Mouse (Mus musculus): ENCODE data around the gene Gli3. TPM values are rescaled to one million over a fixed set of nuclear protein-coding genes. Genes with fewer than 3 reads are reported as not detected.

Gene Gli3
- total RNA-seq, 2 experiments from 2014 or later = 3.3 to 4.7 TPM

DNA sequence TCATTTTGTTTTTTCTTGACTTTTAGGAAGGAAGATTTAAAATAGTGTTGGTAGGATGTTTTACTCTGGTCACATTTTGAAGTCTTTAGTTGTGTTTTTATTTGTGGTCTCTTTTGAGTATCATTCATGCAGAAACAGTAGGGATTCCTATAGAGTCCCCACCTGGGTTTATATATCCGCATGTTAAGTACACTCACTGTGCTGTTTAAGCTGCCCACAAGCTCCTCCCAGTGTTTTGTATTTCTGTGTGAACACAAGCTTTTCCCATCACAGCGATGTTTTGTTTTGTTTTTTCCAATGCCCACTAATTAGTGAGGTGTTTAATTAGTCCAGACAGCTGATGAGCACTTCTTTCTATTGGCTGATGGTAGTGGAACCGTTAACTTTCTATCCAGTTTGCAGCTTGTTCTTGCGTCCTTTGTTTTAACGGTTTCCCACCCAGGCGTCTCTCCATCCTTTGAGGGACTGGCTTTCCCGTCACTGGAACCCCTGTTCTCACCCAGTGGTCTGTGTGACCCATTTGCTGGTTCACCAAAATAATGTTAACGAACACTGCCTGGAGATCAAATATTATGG, 87.1 kb downstream of the Gli3 start:
- no peak for DNase-seq (ENCODE audit: low spot score in 2 of 2)

DNA sequence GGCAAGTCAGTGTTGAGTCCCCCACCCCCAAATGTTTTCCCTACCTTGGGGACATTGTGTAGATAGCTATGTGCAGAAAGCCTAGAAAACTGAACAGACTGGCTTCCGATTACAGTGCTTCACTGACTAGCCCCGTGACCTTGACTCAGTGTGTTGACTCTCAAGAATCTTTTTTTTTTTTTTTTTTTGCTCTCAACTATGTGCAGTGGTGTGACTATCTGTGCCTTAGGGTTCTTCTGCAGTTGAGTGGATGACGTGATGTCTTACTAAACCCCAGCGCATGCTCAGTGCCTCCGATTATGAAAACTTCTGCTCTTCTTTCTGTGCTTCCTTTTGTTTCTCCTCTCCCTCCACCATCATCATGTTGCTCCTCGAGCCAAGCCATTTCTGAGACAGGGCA, 87.7 kb downstream of the Gli3 start:
- DNase-seq (ENCODE audit: low spot score in 2 of 2) = no peak

DNA sequence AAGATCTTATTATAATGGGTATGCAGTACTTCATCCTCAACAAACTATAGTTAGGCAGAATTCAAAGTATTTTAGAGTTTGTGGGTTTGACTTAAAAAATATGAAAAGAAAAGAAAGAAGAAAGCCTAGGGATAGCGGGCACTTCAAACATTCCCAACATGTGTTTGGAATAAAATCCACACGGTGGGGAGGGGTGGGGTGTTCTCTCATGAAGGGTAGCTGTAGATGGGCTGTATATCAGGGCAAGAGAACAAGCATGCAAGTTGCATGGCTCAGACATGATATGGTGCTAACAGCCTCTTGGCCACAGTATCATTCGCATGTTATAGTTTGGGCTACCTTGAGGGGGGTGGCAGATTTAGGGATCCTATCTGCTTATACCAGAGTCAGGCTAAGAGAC, 89.0 kb downstream of the Gli3 start:
- DNase-seq (ENCODE audit: low spot score in 2 of 2) = no peak

DNA sequence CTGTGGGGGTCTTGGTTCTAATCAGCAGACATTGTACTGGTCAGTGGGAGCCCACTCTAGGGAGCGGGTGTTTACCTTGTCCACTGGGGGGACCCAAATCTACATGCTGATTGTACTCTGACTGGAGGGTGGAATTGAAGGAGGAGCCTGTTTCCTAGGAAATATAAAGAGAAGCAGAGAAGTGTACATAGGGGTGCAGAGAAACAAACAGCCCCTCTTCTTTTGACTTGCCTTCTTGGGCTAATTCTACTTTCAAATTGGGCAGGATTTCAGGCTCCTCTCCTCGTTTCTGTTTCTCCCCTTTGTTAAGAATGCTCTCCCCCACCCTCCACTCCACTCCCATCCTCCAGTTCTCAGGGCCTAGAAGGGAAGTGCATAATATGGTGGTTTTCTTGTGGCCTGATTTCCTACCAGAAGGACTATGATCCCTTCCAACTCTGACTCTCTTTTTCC, 93.6 kb downstream of the Gli3 start:
- no peak for DNase-seq (ENCODE audit: low spot score in 2 of 2)

DNA sequence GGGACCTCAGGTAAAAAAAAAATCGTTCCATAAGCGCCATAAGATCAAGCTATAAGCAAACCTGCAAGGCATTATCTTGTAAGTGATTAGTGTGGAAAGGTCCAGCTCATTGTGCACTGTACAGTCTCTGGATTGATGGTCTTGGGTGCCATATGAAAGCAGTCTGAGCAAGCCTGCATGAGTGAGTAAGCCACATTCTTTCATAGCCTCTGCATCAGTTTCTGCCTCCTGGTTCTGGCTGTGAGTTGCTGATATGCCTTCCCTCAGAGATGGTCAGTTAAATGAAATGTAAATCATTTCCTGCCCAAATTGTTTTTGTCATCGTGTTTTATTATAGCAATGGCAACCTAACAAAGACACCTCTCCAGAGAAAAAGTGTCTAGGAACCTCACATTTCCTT, 98.4 kb downstream of the Gli3 start:
- no peak for DNase-seq (ENCODE audit: low spot score in 2 of 2)

DNA sequence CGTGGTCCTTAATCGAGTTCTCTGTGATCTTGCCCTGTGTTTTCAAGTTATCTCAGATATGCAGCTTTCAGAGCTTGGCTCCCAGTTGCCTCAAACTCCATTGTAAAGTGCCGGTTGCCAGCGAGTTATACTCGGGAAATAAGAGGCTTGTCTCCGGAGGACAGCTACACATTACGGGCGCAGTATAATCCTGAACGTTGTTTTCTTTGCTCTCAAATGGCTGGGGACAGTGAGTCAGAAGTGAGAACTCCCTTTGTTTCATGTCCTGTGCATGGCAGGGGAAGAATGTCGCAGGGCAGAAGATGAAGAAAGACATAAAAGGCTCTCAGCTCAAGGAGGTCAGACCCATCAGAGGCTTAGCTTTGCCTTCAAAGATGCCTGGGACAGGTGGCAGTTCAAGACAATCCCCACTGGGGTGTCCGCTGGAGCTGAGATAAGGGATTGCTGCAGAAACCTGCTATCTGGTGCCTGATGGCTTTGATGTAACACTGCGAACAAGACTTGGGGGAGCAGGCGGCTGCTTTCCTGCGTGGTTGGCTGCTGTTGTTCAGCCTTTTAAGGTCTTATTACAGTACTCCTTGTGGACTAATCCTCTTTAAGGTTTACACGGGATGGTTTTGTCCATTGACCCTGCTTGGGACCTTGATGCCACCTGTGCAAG, 108.0 kb downstream of the Gli3 start:
- no peak for DNase-seq (ENCODE audit: low spot score in 2 of 2)

DNA sequence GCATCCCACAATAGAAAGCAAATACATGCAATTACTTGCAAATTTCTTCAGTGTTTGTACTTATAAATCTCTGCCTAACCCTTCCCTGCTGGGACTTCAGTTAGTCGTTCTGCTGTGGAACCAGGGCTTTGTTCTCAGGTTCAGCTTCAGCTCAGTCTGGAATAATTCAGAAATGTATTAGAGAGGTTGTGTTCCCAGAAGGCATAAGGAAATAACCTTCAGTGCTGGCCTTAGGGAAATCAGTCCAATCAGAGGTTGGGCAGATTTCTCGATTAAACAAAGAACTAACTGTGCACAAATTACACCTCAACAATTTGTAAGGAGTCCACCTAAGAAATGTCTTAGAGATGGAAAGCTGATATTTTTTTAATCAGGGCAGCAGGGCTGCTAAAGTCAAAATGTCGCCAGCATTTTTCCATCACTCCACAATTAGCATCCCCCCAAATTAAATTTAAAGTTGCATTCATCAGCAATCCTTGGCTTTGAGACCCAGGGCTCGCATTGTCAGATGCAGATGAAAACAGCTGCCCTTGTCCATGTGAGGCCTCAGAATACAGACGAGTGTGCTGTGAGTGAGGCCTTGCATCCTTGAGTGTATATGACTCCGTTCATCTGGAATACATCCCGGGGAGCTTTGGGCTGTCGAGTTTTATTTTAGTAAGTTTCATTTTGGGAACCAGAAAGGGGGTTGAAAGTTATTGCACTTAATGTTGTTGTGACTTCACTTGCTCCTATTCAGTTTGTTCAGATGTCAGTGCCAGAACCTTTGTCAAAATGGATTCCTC, 114.3 kb downstream of the Gli3 start:
- DNase-seq (ENCODE audit: low spot score in 2 of 2) = no peak

DNA sequence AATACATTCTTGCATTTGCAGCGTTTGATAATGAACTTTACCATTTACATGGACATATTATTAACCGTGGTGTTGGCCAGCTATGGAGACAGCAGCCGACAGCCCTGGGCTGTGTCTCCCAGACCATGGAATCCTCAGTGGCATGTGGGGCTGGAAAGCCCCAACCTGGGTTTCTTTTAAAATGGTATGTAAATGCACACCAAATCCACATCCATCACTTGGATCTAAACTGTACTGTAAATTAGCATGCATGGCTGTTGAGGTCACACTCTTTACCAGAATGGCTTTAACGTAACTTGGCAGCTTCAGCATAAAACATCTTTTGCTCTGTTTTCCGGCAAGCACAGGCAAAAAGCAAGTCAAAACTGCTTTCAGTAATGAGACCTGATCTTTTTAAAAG, 117.4 kb downstream of the Gli3 start:
- DNase-seq (ENCODE audit: low spot score in 2 of 2) = no peak

DNA sequence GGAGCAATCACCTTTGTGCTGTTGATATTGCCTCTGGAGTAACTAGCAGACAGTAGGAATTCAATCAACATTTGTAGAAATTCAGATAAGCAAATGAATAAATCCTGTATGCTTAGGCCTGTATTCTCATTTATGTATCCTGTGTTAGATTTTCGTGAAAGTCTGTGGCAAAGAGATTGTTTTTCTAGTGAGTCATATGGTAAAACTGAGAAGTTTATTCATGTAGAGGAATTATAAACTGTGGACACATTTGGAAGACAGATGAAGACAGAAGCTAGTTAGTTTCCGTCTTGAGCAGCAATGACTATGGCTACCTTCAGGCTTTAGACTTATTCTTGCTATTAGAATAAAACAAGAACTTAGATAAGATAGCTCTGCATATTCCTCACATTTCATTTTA, 122.9 kb downstream of the Gli3 start:
- no peak for DNase-seq (ENCODE audit: low spot score in 2 of 2)

DNA sequence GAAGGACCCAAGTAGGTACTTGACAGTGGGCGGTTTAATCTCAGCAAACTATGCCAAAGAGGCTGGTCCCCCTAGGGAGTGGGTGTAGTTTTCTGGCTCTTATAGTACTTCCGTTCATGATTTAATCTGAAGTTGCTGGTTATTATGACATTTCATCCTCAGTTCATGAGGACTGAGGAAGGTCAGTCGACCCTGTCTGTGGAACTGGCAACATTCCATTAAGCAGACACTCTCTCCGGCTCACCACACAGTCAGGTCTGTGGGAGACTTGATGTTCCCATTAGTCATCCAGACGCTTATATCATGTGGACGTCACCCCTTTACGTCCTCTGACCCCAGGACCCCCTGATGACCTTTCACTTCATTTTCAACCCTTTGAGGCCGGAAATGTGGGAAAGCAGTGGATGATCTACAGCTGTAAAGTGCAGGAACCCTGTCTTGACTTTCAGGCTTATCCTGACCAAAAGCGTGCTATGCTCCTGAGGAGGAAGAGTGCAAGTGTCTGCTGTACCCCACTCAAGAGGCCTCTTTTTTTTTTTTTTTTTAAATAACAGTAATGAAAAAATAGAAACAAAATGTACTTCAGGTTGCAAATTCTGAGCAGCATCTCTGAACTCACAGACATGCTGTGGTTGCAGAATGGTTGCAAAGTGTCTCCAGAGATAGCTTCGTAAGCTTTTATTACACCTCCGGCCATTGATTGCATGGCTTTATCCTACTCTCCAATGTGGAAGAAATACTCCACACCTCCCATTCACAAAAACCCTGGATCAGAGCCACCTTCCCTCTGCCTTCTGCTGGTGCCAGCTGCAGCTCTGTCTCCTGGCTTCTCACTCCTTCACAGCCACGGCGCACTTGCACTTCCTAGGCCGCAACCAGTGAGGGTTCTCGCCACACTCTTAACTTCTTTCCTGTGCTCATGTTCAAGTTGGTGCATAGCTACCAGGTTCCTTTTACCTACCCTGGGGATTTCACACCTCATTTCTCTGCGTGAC, 125.5 kb downstream of the Gli3 start:
- no peak for DNase-seq (ENCODE audit: low spot score in 2 of 2)

DNA sequence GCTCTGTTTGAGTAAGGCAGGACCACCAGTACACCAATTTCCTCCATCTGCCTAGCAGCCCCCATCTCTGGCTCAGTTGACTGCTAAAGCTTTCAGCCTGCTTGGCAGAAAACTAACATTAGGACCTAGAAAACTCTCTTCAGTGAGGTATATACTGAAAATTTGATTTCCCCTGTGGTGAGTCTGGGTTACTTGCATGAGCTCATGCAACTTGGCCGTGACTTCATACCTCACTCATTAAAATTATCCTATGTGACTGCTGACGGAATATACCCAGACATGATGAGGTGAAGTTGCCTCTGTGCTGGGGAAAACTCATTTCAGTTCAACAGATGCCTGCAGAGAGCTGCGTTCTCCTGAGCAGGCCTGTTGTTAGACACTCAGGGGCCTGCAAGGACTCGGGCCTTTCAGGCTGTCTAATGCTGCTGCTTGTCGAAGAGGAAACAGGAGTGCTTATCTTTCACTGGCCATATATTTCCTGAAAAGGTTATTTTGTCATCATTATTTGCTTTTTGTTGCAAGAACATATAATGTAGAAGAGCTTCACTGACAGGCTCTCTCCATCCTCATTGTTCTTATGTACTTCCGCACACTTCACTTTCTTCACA, 127.4 kb downstream of the Gli3 start:
- no peak for DNase-seq (ENCODE audit: low spot score in 2 of 2)

DNA sequence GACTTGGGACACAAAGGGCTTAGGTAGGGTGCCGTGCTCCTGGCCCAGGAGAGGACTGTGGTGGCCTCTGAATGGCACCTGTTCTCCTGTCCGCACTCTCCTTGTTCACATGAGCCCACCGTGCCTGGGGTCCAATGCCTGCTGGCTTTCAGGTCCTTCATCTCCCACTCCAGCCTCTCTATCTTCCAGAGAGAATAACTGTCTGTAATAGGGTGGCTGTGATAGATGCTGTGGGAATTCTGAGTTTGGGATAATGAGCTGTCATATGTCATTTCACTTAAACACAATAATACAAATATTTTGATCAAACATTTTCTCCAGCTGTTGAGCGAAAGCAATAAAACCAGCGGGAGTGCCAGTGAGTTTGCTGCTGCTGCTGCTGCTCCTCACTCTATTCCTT, 133.6 kb downstream of the Gli3 start:
- no peak for DNase-seq (ENCODE audit: low spot score in 2 of 2)

DNA sequence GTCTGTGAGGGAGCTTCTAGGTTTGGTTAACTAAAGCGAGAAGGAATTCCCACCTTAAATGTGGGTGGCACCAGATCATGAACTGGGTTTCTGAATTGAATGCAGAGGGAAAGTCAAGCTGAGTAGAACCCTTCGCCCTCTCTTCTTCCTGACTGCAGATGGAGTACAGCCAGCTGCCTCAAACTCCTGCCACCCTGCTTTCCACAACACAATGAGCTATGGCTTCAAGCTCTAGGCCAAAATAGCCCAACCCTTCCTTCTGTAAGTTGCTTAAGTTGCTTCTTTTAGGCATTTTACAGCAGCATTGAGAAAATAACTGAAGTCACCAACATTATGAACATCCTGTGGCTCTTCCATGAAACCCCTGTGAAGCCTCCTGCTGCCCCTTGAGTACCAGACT, 136.7 kb downstream of the Gli3 start:
- DNase-seq (ENCODE audit: low spot score in 2 of 2) = no peak

DNA sequence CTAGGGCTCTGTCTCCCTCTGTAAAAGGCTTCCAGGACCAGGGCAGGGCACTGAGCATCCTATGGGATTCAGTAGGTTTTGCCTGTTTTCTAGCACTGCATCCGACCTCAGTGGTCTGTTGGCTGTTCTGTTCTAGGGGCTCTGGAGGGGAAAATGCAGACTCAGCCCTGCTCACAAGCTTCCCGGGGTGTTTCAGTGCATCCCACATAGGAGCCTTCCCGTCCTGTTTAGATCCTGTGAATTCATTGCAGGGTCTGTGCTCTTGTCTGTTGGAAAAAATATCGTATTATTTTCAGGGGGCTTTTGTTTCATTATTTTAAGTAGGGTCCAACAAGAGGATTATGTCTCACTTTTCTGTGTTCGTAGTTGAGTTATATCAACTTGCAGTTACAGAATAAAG, 139.1 kb downstream of the Gli3 start:
- DNase-seq (ENCODE audit: low spot score in 2 of 2) = no peak

DNA sequence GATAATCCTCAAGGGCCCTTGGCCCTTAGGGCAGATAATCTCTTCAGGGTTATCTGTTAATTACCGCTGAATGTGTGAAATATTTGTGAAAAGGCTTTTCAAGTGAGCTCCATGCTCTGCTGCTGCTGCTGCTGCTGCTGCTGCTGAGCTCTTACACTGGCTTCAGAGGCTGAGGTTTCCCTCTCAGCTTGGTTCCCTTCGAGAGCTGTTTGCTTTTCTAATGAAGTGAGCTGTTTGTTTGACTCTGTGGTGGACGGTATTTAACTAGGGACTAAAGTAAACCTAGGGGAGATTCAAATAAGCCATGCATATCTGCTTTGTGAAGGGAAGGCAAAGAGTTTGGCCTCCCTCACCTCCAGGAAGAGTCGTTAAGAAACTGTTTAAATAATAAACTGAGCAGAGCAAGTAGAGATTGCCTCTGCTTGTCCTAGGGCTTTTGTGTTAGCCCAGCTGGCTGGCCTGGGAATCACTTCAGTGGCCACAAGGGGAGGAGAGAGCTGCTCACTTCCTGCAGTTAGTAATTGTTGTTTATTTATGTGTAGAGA, 139.7 kb downstream of the Gli3 start:
- no peak for DNase-seq (ENCODE audit: low spot score in 2 of 2)

DNA sequence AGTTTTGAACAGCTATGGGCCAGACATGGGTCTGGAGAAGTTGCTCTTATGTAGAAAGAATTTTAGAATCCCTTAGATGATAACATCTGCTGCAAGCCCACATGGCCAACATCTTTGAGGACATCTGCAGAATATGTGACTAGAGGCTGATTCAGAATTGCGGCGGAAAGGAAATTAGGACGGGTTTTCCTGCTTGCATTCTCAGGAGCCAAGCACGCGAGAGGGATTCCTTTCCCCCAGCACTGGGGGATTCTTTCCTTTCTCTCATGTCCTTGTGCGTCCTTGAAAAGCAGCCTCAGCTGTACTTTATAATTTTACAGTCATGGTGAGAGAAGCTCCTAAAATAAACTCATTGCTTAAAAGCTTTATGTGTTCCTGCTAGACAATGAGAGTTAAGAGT, 141.0 kb downstream of the Gli3 start:
- no peak for DNase-seq (ENCODE audit: low spot score in 2 of 2)

DNA sequence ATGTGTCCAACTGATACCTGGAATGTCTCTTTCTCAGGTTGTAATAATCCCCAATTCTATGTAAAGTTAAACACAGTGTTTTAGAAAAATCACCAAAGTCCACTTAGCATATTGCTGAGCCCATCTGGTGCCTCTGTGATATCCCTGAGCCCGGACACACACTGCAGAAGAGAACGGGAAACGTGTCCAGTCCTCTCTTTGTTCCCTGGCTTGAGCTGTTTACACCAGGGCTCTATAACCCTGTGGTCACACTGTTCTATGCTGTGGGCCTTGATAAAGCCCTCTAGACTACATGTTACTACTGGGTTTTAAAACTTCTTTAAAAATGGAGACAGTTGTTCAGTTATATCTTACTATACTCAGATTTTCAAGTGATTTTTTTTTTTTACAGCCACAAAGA, 154.4 kb downstream of the Gli3 start:
- DNase-seq (ENCODE audit: low spot score in 2 of 2) = no peak

DNA sequence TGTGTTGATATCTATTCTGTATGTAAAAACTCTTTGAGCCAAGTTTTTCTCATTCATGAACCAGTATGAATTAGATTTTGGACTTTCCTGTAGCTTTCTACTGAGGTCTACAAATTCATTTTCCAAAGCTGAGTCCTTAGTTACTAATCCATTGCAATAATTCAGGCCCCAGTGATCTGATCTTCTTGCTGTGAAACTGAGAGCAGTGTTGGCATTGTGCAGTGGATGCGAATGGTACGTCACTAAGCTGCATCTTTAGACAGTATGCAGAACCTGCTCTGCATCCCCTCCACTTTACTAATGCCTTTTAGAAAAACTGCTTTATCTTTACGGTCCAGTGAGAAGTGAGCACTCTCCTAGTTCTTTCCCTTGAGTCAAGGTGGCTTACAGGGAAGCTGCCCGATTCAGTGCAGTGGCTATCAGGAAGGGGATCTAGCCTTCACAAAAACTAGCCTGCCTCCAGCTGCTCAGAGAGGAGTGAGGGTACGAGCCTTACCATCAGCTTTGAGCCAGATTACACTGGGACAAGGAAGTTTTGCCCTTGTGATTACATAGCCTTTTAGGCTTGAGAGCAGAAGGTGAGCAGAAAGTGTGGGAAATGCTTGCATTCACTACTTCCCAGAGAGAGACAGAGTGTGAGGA, 155.1 kb downstream of the Gli3 start:
- no peak for DNase-seq (ENCODE audit: low spot score in 2 of 2)

DNA sequence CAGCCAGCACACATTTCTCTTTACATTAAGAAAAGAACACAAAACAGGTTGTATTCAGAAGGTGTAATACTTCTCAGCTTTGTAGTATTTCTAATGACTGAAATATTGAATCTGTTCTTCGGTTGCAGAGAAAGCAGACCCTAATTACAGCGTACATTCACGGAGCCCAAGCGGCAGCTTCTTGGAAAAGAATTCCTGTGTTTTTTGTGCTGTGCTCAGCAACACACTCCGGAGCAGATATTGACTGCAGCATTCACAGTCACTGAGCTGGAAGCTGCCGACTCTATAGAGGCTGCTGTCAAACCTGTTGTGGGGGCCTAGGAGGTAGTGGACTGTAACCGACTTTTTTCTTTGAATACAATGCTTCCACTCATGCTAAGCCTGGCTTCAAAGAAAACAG, 158.0 kb downstream of the Gli3 start:
- no peak for DNase-seq (ENCODE audit: low spot score in 2 of 2)
